Mouse (Mus musculus): ENCODE results near the gene Sec24c. TPM values are rescaled to one million over a fixed set of nuclear protein-coding genes. Genes with fewer than 3 reads are reported as not detected.

The Sec24c gene
- polyA plus RNA-seq, 2 experiments, result 77.2 to 149 TPM

- Histone ChIP-seq H3K27me3 (ENCODE audit: control insufficient read depth, insufficient read depth, low read length) (no peaks in the 10 kb centered on the region), H3K9ac (ENCODE audit: low read depth, low read length, severe bottlenecking) (no peak overlapping the region), H3K27ac (replicated peaks; ENCODE audit: low read depth, low read length) (no peak overlapping the region), H3K4me3 (replicated peaks; ENCODE audit: low read length) (no peak overlapping the region), H3K4me1 (ENCODE audit: control insufficient read depth, insufficient read depth, low read length) (peaks cover 9% of the 10 kb centered on the region; the same call in 1 of the 2 replicates), H3K36me3 (ENCODE audit: control insufficient read depth, insufficient read depth, low read length) (no peaks in the 10 kb centered on the region), H3K9me3 (ENCODE audit: control insufficient read depth, low read length) (no peaks in the 10 kb centered on the region), H3K4me2 (replicated peaks; ENCODE audit: low read depth, low read length, severe bottlenecking) (no peak overlapping the region)
- no peak for DNase-seq (ENCODE audit: low spot score)
- WGBS, result 37% methylated on average over 3 of the region's 3 CpGs
- TF ChIP-seq POLR2A (IDR thresholded peaks at IDR 0.05; ENCODE audit: borderline replicate concordance, extremely low read depth, insufficient read depth, insufficient read length), result no peak
- ATAC-seq (ENCODE audit: low FRiP score, low read depth), result no peak
These were observed 28.6 kb upstream of the Sec24c start for GRCm38 (mm10) chr14:20645547-20645946.

- peaks cover 9% of the 10 kb centered on the region; the same call in 1 of the 2 replicates for H3K4me1 ChIP-seq (ENCODE audit: control insufficient read depth, insufficient read depth, low read length)
- no peak overlapping the region for H3K4me2 ChIP-seq (replicated peaks; ENCODE audit: low read depth, low read length, severe bottlenecking)
- DNase-seq (ENCODE audit: low spot score) (no peak), ATAC-seq (ENCODE audit: low FRiP score, low read depth) (no peak)
- no peaks in the 10 kb centered on the region for H3K36me3 ChIP-seq (ENCODE audit: control insufficient read depth, insufficient read depth, low read length)
- no peak for TF ChIP-seq POLR2A (IDR thresholded peaks at IDR 0.05; ENCODE audit: borderline replicate concordance, extremely low read depth, insufficient read depth, insufficient read length)
- no peak overlapping the region for H3K9ac ChIP-seq (ENCODE audit: low read depth, low read length, severe bottlenecking)
- H3K4me3 ChIP-seq (replicated peaks; ENCODE audit: low read length), result no peak overlapping the region
- H3K27me3 ChIP-seq (ENCODE audit: control insufficient read depth, insufficient read depth, low read length), result no peaks in the 10 kb centered on the region
- no peak overlapping the region for H3K27ac ChIP-seq (replicated peaks; ENCODE audit: low read depth, low read length)
- H3K9me3 ChIP-seq (ENCODE audit: control insufficient read depth, low read length), result no peaks in the 10 kb centered on the region
These were observed 27.7 kb upstream of the Sec24c start for GRCm38 (mm10) chr14:20646381-20646780.

- TF ChIP-seq POLR2A (IDR thresholded peaks at IDR 0.05; ENCODE audit: borderline replicate concordance, extremely low read depth, insufficient read depth, insufficient read length), result no peak
- Histone ChIP-seq H3K4me2 (replicated peaks; ENCODE audit: low read depth, low read length, severe bottlenecking) (no peak overlapping the region), H3K9me3 (ENCODE audit: control insufficient read depth, low read length) (no peaks in the 10 kb centered on the region), H3K9ac (ENCODE audit: low read depth, low read length, severe bottlenecking) (no peak overlapping the region), H3K36me3 (ENCODE audit: control insufficient read depth, insufficient read depth, low read length) (no peaks in the 10 kb centered on the region), H3K27me3 (ENCODE audit: control insufficient read depth, insufficient read depth, low read length) (no peaks in the 10 kb centered on the region), H3K27ac (replicated peaks; ENCODE audit: low read depth, low read length) (no peak overlapping the region), H3K4me1 (ENCODE audit: control insufficient read depth, insufficient read depth, low read length) (no peaks in the 10 kb centered on the region), H3K4me3 (replicated peaks; ENCODE audit: low read length) (no peak overlapping the region)
- no peak for ATAC-seq (ENCODE audit: low FRiP score, low read depth)
- no peak for DNase-seq (ENCODE audit: low spot score)
- 74% methylated on average over 2 of the region's 2 CpGs for WGBS
These were observed 23.1 kb upstream of the Sec24c start for GRCm38 (mm10) chr14:20651000-20651399.

- no peaks in the 10 kb centered on the region for H3K27me3 ChIP-seq (ENCODE audit: control insufficient read depth, insufficient read depth, low read length)
- ATAC-seq (ENCODE audit: low FRiP score, low read depth) (no peak), DNase-seq (ENCODE audit: low spot score) (no peak)
- H3K9me3 ChIP-seq (ENCODE audit: control insufficient read depth, low read length), result no peaks in the 10 kb centered on the region
- H3K27ac ChIP-seq (replicated peaks; ENCODE audit: low read depth, low read length), result no peak overlapping the region
- TF ChIP-seq POLR2A (IDR thresholded peaks at IDR 0.05; ENCODE audit: borderline replicate concordance, extremely low read depth, insufficient read depth, insufficient read length), result no peak
- no peak overlapping the region for H3K4me2 ChIP-seq (replicated peaks; ENCODE audit: low read depth, low read length, severe bottlenecking)
- 54% methylated on average over 4 of the region's 4 CpGs for WGBS
- no peak overlapping the region for H3K9ac ChIP-seq (ENCODE audit: low read depth, low read length, severe bottlenecking)
- no peaks in the 10 kb centered on the region for H3K4me1 ChIP-seq (ENCODE audit: control insufficient read depth, insufficient read depth, low read length)
- H3K4me3 ChIP-seq (replicated peaks; ENCODE audit: low read length), result no peak overlapping the region
- no peaks in the 10 kb centered on the region for H3K36me3 ChIP-seq (ENCODE audit: control insufficient read depth, insufficient read depth, low read length)
These were observed 22.3 kb upstream of the Sec24c start for GRCm38 (mm10) chr14:20651722-20652256.

GRCm38 (mm10) chr14:20654690-20655421 is 19.3 kb upstream of the Sec24c start:
- no peak overlapping the region for H3K4me3 ChIP-seq (replicated peaks; ENCODE audit: low read length)
- DNase-seq (ENCODE audit: low spot score), result no peak
- no peak for ATAC-seq (ENCODE audit: low FRiP score, low read depth)
- H3K4me1 ChIP-seq (ENCODE audit: control insufficient read depth, insufficient read depth, low read length), result no peaks in the 10 kb centered on the region
- no peak overlapping the region for H3K27ac ChIP-seq (replicated peaks; ENCODE audit: low read depth, low read length)
- WGBS, result 71% methylated on average over 9 of the region's 9 CpGs
- H3K9me3 ChIP-seq (ENCODE audit: control insufficient read depth, low read length), result no peaks in the 10 kb centered on the region
- no peaks in the 10 kb centered on the region for H3K27me3 ChIP-seq (ENCODE audit: control insufficient read depth, insufficient read depth, low read length)
- no peaks in the 10 kb centered on the region for H3K36me3 ChIP-seq (ENCODE audit: control insufficient read depth, insufficient read depth, low read length)
- no peak overlapping the region for H3K4me2 ChIP-seq (replicated peaks; ENCODE audit: low read depth, low read length, severe bottlenecking)
- no peak overlapping the region for H3K9ac ChIP-seq (ENCODE audit: low read depth, low read length, severe bottlenecking)
- TF ChIP-seq POLR2A (IDR thresholded peaks at IDR 0.05; ENCODE audit: borderline replicate concordance, extremely low read depth, insufficient read depth, insufficient read length), result no peak

All from limb, embryonic 14.5 days (tissue).